Mouse (Mus musculus) bone marrow macrophage, adult 2 months (primary cell): ENCODE results near the gene Traf3. TPM values are rescaled to one million over a fixed set of nuclear protein-coding genes. Genes with fewer than 3 reads are reported as not detected.
A peak's percentile ranks its signal among the peaks of the same experiment; 100 is the strongest.

Experiments used
- H3K27ac ChIP-seq: 2 replicates; pipeline ENCODE4 v1.5.1; 2012; ENCODE audit warnings: low read depth, low read length; ENCODE audit not compliant: insufficient read depth
- H3K4me1 ChIP-seq: 2 replicates; pipeline ENCODE4 v1.6.1; 2012; ENCODE audit warnings: low read length; ENCODE audit not compliant: control insufficient read depth, insufficient read depth
- H3K4me3 ChIP-seq: 2 replicates; pipeline ENCODE4 v1.5.1; 2012; ENCODE audit warnings: mild to moderate bottlenecking, low read length, moderate library complexity; ENCODE audit not compliant: insufficient read depth
- CTCF ChIP-seq: IDR thresholded peaks from 2 replicates; pipeline ENCODE4 v1.5.1; 2012; ENCODE audit warnings: low read depth, mild to moderate bottlenecking, low read length, moderate library complexity
- POLR2A ChIP-seq: IDR thresholded peaks from 2 replicates; pipeline ENCODE4 v1.6.1; 2012; ENCODE audit warnings: mild to moderate bottlenecking, low read depth, low read length, borderline replicate concordance
- polyA plus RNA-seq: library from polyadenylated mRNA; stranded (reverse); fragments of >200 nt; gene quantifications from 2 replicates; pipeline ENCODE4 v1.2.4, GENCODE M21; 2012; ENCODE audit not compliant: missing spikeins, insufficient read depth, insufficient read length

The Traf3 gene
- polyA plus RNA-seq, 1 experiment: 16.4 TPM

DNA sequence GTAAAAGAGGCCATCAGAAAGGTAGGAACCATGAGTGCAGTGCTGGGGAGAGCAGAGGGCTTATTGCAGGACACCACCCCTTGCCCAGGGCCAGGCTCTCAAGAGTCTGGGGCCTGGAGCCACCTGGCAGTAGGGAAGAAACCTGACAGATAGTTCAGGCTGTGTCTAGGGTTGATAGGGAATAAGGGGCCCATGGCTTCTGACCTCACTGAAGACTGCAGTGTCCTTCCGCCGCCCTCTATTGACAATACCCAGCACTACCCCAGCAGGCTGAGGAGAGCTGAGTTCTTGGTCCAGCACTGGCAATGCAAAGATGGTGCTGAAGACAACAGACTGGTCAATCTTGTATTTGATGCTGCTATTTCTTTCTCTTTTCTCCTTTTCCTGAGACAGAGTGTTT lies 29.1 kb upstream of the Traf3 start:
- Histone ChIP-seq H3K4me3 (no peak overlapping the region), H3K4me1 (no peaks in the 10 kb centered on the region), H3K27ac (no peak overlapping the region)
- TF ChIP-seq POLR2A (no peak), CTCF (no peak)

DNA sequence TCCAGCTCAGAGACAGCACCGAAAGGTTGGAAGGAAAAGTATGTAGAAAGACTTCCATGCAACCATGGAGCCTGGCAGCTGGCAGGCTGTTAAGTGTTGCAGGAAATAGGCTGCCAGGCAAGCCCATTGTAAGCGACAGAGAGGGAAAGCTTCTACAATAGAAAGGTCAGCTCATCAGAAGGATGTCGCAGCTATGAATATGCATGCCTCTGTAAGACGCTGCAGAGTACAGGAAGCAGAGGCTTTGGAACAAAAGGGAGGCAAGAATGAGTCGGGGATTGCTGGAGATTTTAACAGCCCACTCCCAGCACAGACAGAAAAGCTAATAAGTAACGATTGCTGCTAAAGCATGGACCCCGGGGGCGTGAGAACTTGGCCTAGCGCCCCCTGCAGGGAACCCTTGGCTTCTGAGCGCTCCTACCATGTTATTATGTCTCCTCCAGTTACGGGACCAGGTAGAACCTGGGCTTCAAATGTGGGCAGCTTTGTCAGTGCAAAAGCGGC lies 23.1 kb upstream of the Traf3 start:
- H3K27ac ChIP-seq: no peak overlapping the region
- H3K4me3 ChIP-seq: no peak overlapping the region
- H3K4me1 ChIP-seq: peaks cover 5% of the 10 kb centered on the region
- TF ChIP-seq POLR2A: no peak
- TF ChIP-seq CTCF: peak; percentile 37; the same call in 1 of the 2 replicates

DNA sequence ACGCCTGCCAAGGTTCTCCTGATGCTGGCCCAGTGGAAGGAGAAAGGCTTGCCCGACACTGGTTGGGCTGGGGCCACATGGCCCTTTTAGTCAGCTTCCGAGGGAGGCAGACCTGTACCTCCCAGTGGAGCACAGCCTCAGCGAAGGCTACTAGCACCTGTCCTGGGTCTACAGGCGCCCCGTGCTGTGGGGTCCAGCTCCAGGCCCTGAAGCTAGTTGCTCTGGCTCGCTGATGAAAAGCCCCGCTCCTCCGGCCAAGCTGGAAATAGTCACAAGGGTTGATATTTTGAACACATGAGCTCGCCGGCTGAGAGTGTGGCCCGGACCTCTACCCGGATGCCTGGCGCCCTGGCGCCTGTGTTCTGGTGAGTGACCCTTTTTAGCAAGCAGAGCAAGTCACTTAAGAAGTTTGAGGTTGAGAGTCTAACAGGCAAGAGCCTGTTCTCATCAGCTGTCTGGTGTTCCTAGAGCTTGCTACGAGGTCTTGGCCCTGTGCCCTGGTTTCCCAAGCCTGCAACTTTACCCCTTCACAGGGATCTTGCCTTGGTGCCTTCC lies 22.6 kb upstream of the Traf3 start:
- peaks cover 9% of the 10 kb centered on the region for H3K4me1 ChIP-seq
- no peak overlapping the region for H3K4me3 ChIP-seq
- TF ChIP-seq CTCF (no peak), POLR2A (no peak)
- H3K27ac ChIP-seq: no peak overlapping the region

DNA sequence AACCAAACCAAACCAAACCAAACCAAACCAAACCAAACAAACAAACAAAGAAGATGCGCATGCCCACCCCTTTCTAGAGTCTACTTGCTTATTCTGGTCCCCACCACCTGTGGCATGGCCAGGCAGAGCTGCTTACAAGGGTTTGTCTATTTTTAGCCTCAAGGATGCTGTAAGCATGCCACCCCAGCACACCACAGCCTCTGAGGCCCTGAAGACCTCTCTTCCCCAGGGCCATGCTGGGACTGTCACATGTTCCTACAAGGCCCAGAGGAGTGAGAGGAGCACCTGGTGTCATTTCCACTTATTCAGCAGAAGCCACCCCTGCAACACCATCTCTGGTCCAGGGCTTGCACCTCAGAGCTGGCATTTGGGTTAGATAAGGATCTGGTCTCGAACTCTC lies 21.6 kb upstream of the Traf3 start:
- no peak overlapping the region for H3K4me3 ChIP-seq
- H3K4me1 ChIP-seq: peaks cover 19% of the 10 kb centered on the region
- H3K27ac ChIP-seq: no peak overlapping the region
- TF ChIP-seq POLR2A (no peak), CTCF (no peak)

DNA sequence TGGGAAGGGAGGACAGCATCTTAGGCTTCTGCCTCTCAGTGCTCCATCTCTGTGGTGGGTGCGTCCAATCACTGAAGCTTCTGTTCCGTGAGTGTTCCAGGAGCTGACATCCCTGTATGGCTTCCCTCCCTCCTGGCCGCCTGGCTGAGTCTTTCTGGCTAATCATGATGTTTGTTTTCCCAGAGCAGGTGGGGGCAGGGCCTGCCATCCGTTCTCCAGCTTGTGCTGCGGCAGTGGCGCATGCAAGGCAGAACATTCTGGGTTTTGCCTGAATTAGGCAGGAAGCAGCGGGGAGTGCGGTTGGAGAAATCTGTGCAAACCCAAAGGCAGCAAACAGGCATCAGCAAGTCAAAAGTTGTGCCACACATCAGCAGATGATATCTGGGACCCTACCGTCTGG lies 20.9 kb upstream of the Traf3 start:
- no peak overlapping the region for H3K4me3 ChIP-seq
- TF ChIP-seq CTCF: no peak
- no peak for TF ChIP-seq POLR2A
- H3K4me1 ChIP-seq: peaks cover 25% of the 10 kb centered on the region
- no peak overlapping the region for H3K27ac ChIP-seq

DNA sequence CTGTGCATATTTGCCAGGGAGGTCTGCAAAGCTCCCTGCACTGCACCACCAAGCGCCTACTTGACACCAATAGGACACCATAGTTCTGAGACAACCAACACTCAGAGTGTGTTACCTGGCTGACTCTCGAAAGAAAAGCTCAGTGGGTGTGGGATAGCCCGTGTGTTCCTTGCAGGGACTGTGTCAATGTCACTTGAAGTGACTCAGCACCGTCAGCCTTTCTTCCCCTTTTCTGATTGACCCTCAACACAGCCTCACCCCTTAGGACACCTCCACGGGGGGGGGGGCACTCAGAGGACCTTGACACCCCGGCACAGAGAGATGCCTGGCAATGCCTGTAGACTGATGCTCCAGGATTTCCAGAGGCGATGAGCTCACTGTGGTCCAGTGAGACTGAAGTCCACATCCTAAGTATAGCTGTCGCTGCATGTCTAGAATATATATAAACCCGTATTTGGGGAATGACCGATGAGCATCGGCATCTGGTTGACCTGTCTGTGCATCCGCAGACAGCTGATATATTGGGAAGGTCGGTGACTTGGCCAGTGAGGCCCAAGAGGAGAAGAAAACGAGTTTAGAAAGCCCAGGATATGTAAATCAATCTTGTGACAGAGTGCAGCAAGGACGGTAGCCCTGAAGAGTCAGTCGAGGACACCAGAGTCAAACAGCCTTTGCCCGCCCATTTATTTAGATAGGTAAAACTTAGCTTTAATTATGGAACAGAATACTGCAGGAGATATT lies 16.5 kb upstream of the Traf3 start:
- H3K27ac ChIP-seq: no peak overlapping the region
- H3K4me1 ChIP-seq: peaks cover 32% of the 10 kb centered on the region
- TF ChIP-seq CTCF (no peak), POLR2A (no peak)
- H3K4me3 ChIP-seq: no peak overlapping the region

DNA sequence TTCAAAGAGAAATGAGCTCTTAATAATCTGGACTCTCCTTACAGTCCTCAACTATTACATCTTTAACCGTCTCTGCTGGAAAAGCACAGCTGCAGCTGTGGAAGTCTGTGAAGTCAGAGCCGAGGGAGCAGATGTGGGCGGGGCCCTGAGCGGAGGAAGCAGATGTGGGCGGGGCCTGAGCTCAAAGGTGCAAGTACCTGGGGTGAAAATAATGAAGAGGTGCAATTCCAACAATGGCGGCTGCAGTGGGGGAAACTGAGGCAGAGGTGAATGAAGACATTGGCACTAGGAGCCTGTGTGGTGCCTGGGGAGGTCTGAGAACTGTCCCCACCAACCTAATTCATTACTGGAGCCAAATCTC lies 16.0 kb upstream of the Traf3 start:
- Histone ChIP-seq H3K27ac (no peak overlapping the region), H3K4me3 (no peak overlapping the region), H3K4me1 (peaks cover 32% of the 10 kb centered on the region)
- TF ChIP-seq POLR2A (no peak), CTCF (no peak)

DNA sequence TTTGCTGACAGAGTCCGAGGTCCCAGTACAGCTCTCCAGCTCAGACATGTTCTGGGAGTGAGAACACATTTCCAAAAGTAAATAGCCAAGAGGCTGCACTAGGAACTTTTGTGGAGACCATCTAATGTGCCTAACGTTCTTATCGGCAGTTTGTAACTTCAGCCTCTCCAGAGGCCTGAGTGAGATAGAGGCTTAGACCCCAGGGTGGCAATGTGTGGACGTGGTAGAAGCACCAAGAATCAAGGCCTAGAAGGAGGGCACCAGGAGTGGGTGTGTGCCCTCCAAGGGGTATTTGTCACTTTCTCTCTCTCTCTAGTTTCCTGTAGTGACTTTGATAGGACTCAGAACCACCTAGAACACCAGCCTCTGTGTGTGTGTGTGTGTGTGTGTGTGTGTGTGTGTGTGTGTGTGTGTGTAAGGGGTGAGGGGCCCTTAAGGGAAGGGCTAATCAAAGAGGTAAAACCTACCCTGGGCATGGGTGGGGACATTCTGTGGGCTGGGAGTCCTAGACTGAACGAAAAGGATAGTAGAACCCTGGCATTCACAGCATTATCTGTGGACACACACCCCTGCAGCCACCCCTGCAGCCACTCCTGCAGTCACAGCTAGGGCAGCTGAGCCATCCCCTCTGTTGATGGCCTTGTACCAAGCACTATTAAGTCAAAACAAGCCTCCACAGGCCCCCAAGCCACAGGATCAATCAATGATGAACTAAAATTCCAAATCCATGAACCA lies 14.6 kb upstream of the Traf3 start:
- Histone ChIP-seq H3K4me3 (no peak overlapping the region), H3K27ac (no peak overlapping the region), H3K4me1 (peaks cover 29% of the 10 kb centered on the region)
- TF ChIP-seq POLR2A: no peak
- TF ChIP-seq CTCF: no peak

DNA sequence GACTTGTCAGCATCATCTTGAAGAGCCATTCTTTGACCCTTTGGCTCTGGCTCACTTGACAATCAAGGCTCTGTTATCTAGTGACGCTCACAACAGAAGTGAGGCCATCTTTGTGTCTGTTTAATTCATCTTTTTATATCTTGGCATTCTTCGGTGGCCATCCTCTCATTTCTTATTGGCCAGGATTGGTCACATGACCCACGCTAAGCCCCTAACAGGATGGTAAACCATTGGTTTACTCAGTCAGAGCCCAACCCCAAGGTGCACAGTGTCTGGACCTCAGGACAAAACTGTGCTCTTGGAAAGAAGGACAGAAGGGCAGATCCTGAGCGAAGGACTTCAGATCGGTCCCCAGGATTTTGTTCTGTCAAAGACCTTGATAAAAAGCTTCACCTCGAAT lies 13.6 kb upstream of the Traf3 start:
- no peak overlapping the region for H3K27ac ChIP-seq
- H3K4me3 ChIP-seq: no peak overlapping the region
- H3K4me1 ChIP-seq: peaks cover 29% of the 10 kb centered on the region
- TF ChIP-seq CTCF: no peak
- no peak for TF ChIP-seq POLR2A

DNA sequence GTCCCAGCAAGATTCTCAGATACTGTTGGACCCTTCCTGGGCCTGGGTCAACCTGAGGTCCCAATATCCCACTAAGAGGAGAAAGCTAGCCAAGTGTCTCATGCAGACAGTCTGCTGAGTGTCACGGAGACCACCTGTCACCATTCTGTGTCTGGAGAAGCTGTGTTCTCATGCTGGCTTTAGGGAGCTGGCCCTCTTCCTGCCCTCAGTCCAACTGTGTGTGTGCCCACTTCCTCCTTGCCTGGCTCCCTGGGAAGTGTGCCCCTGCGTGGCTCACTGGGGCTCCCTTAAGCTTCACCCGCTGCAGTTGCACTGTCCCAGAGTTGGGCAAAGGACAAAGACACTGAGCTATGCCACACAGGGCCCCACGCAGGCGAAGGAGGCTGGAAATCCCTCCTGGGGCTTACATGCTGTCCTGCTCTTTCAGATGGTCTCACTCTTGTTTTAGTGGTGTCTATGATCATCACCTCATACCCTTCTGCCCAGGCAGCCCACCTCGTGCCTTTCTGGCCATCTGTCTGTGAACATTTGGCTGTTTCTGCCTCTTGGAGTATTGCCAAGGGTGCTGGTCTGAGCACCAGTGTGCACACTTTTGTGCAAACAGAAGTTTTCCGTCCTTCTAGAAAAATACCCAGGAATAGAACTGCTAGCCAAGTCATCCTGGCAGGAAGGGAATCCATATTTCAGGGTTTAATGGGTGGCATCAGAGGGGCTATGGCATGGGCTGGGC lies 13.0 kb upstream of the Traf3 start:
- Histone ChIP-seq H3K4me3 (no peak overlapping the region), H3K27ac (no peak overlapping the region), H3K4me1 (peaks cover 35% of the 10 kb centered on the region)
- TF ChIP-seq POLR2A (no peak), CTCF (no peak)

DNA sequence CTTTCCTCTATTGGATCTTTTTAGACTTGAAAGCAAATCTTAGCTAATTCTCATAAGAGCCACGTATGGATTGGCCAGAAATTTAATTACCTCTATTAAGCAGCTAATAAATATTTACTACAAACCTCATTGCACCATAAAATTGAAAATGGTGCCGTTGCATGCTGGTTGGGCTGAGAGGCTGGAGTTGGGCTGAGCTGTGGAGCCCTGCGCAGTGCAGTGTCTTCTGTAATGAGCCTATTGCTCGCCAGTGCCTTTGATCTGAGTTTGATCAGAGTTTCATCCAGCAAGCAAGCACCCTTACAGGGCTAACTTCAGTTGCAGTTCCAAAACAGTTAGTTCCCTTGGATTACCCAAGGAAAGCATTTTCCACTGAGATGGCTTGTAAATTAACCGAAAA lies 12.2 kb upstream of the Traf3 start:
- peaks cover 31% of the 10 kb centered on the region for H3K4me1 ChIP-seq
- TF ChIP-seq CTCF (no peak), POLR2A (no peak)

More for the DNA sequence above, 12.2 kb upstream of the Traf3 start:
- no peak overlapping the region for H3K4me3 ChIP-seq
- no peak overlapping the region for H3K27ac ChIP-seq
